Mouse (Mus musculus): ENCODE data around the gene Irak2.

GRCm38 (mm10) chr6:113623386-113623785, 14.9 kb upstream of the Irak2 start:
- TF ChIP-seq CTCF (IDR thresholded peaks at IDR 0.05; ENCODE audit: insufficient read depth, low read depth, low read length) (no peak), POLR2A (IDR thresholded peaks at IDR 0.05; ENCODE audit: insufficient read depth, low read depth, low read length) (no peak)

Data from olfactory bulb, adult 2 months (tissue).